Mouse (Mus musculus) subcutaneous adipose tissue, adult 2 months (tissue): ENCODE results near the gene Slco1a4. TPM values are rescaled to one million over a fixed set of nuclear protein-coding genes. Genes with fewer than 3 reads are reported as not detected.

Source experiments
- polyA plus RNA-seq: library from polyadenylated mRNA; depleted of rRNA; stranded (reverse); fragments of >200 nt; gene quantifications from 2 replicates; pipeline ENCODE4 v1.2.3, GENCODE M21; 2012; ENCODE audit warnings: low replicate concordance; rRNA removed

The Slco1a4 gene
- 0.14 TPM in 1 of 2 replicates, not detected in the other for polyA plus RNA-seq

GRCm38 (mm10) chr6:141856085-141856484 lies at the start of gene Slco1a4:
TSS of gene Slco1a4 (minus strand) at chr6:141856199.

GRCm38 (mm10) chr6:141773710-141774109 lies 82.3 kb downstream of the Slco1a4 start, which contains the start of gene Gm5724:
TSS of gene Gm5724 (minus strand) at chr6:141773810.

Other genes with a start within 250 kb of the Slco1a4 start
- not detected in 2 replicates for gene Slco1b2, start 226.7 kb downstream of the Slco1a4 start, polyA plus RNA-seq
- not detected in 2 replicates for gene Gm5724, start 82.4 kb downstream of the Slco1a4 start, polyA plus RNA-seq
- gene Slco1a1, start 90.8 kb upstream of the Slco1a4 start, polyA plus RNA-seq: not detected in 2 replicates
- not detected in 2 replicates for gene Gm6614, start 155.2 kb upstream of the Slco1a4 start, polyA plus RNA-seq